Mouse (Mus musculus) megakaryocyte, embryonic 14.5 days (primary cell): ENCODE results near the gene Ddx1.

Source experiments
- FLI1 ChIP-seq: IDR thresholded peaks from 2 replicates; pipeline ENCODE4 v1.6.1; 2012; ENCODE audit warnings: low read length, inconsistent platforms, mixed read lengths
- GATA1 ChIP-seq: IDR thresholded peaks from 3 replicates; pipeline ENCODE4 v1.6.1; 2012; ENCODE audit warnings: mixed read lengths, low read length, inconsistent platforms, borderline replicate concordance

GRCm38 (mm10) chr12:13248691-13249572, at the start of gene Ddx1:
- TF ChIP-seq GATA1 (no peak), FLI1 (no peak)
